Mouse (Mus musculus) MEL (cell line): Measurements from ENCODE around the gene Best1. TPM values are rescaled to one million over a fixed set of nuclear protein-coding genes. Genes with fewer than 3 reads are reported as not detected.

Experiments
- DNase-seq: peaks from one replicate; pipeline ENCODE4 v3.0.0; 2011; ENCODE audit warnings: low read depth, low spot score
- H3K27ac ChIP-seq: 2 replicates; pipeline ENCODE4 v1.5.1; 2012; ENCODE audit warnings: low read depth, mild to moderate bottlenecking, control low read depth, low read length, moderate library complexity; ENCODE audit not compliant: control insufficient read depth
- H3K27me3 ChIP-seq, 2 experiments: fragments of 150-350 bp in 1 of 2; sonication (generic) in 1 of 2; 2 replicates each; pipeline ENCODE4 v1.6.1; 2012; ENCODE audit warnings: low read length in 2 of 2, mild to moderate bottlenecking in 2 of 2, improper control_type of control experiment in 1 of 2, moderate library complexity in 1 of 2; ENCODE audit not compliant: insufficient read depth in 2 of 2, control insufficient read depth in 1 of 2
- H3K36me3 ChIP-seq, 2 experiments: 2 replicates each; pipeline ENCODE4 v1.6.1; 2012 to 2014; ENCODE audit warnings: low read length in 2 of 2, improper control_type of control experiment in 1 of 2, inconsistent platforms in 1 of 2, mild to moderate bottlenecking in 1 of 2; ENCODE audit not compliant: insufficient read depth in 2 of 2, control insufficient read depth in 1 of 2
- H3K4me1 ChIP-seq, 2 experiments: fragments of 150-350 bp in 1 of 2; sonication (generic) in 1 of 2; 2 replicates each; pipeline ENCODE4 v1.6.1; 2012; ENCODE audit warnings: low read length in 2 of 2, improper control_type of control experiment in 1 of 2, mild to moderate bottlenecking in 1 of 2; ENCODE audit not compliant: insufficient read depth in 2 of 2, control insufficient read depth in 1 of 2
- H3K4me3 ChIP-seq, 2 experiments: fragments of 150-350 bp in 1 of 2; sonication (generic) in 1 of 2; 2 replicates each; pipeline ENCODE4 v1.5.1; 2012; ENCODE audit warnings: low read depth in 2 of 2, low read length in 2 of 2, mild to moderate bottlenecking in 2 of 2, moderate library complexity in 2 of 2, control low read depth in 1 of 2, improper control_type of control experiment in 1 of 2; ENCODE audit not compliant: control insufficient read depth in 1 of 2, insufficient read depth in 1 of 2
- H3K79me2 ChIP-seq: 2 replicates; pipeline ENCODE4 v1.6.1; 2012; ENCODE audit warnings: mild to moderate bottlenecking, low read length, moderate library complexity; ENCODE audit not compliant: control insufficient read depth, poor library complexity, insufficient read depth
- H3K9ac ChIP-seq: 2 replicates; pipeline ENCODE4 v1.6.1; 2012; ENCODE audit warnings: low read depth, mild to moderate bottlenecking, control low read depth, low read length, moderate library complexity; ENCODE audit not compliant: control insufficient read depth, poor library complexity, severe bottlenecking
- H3K9me3 ChIP-seq: fragments of 150-350 bp; sonication (generic); replicated peaks from 2 replicates; pipeline ENCODE4 v1.6.1; 2012; ENCODE audit warnings: mild to moderate bottlenecking, low read length, improper control_type of control experiment, moderate library complexity; ENCODE audit not compliant: insufficient read depth
- CTCF ChIP-seq, 3 experiments: IDR thresholded peaks in 2 of 3; conservative IDR thresholded peaks in 1 of 3; 2 replicates each; pipeline ENCODE4 v1.5.1; 2011 to 2012; ENCODE audit warnings: low read length in 3 of 3, low read depth in 2 of 3, mild to moderate bottlenecking in 2 of 3, improper control_type of control experiment in 1 of 3, inconsistent platforms in 1 of 3, mixed read lengths in 1 of 3, moderate library complexity in 1 of 3; ENCODE audit not compliant: control insufficient read depth in 1 of 3, insufficient read depth in 1 of 3, poor library complexity in 1 of 3, severe bottlenecking in 1 of 3
- E2F4 ChIP-seq: IDR thresholded peaks from 2 replicates; pipeline ENCODE4 v1.6.1; 2011; ENCODE audit warnings: low read depth, low read length, improper control_type of control experiment, borderline replicate concordance
- HCFC1 ChIP-seq: IDR thresholded peaks from 2 replicates; pipeline ENCODE4 v1.6.1; 2012; ENCODE audit warnings: low read depth, mild to moderate bottlenecking, inconsistent platforms, low read length, improper control_type of control experiment, moderate library complexity
- MAFK ChIP-seq: IDR thresholded peaks from 2 replicates; pipeline ENCODE4 v1.6.1; 2011; ENCODE audit warnings: low read depth, mild to moderate bottlenecking, low read length, improper control_type of control experiment, borderline replicate concordance
- MAZ ChIP-seq: IDR thresholded peaks from 2 replicates; pipeline ENCODE4 v1.6.1; 2012; ENCODE audit warnings: low read depth, mild to moderate bottlenecking, inconsistent platforms, low read length, improper control_type of control experiment
- MYB ChIP-seq: IDR thresholded peaks from 2 replicates; pipeline ENCODE4 v1.6.1; 2011; ENCODE audit warnings: mild to moderate bottlenecking, low read depth, low read length, improper control_type of control experiment
- POLR2AphosphoS5 ChIP-seq: IDR thresholded peaks from 2 replicates; pipeline ENCODE4 v1.6.1; 2012; ENCODE audit warnings: low read depth, borderline replicate concordance, mild to moderate bottlenecking, inconsistent platforms, low read length, moderate library complexity, mixed read lengths
- RCOR1 ChIP-seq: IDR thresholded peaks from 2 replicates; pipeline ENCODE4 v1.6.1; 2012; ENCODE audit warnings: low read depth, mild to moderate bottlenecking, inconsistent platforms, low read length, improper control_type of control experiment
- SIN3A ChIP-seq: IDR thresholded peaks from 2 replicates; pipeline ENCODE4 v1.6.1; 2012; ENCODE audit warnings: low read length, improper control_type of control experiment, inconsistent platforms
- TAL1 ChIP-seq: IDR thresholded peaks from 2 replicates; pipeline ENCODE4 v1.6.1; 2012; ENCODE audit warnings: mild to moderate bottlenecking, inconsistent platforms, low read length, moderate library complexity, mixed read lengths
- UBTF ChIP-seq: IDR thresholded peaks from 2 replicates; pipeline ENCODE4 v1.6.1; 2012; ENCODE audit warnings: low read depth, mild to moderate bottlenecking, inconsistent platforms, low read length, improper control_type of control experiment, moderate library complexity, borderline replicate concordance; ENCODE audit not compliant: insufficient read depth
- USF2 ChIP-seq, 2 experiments: IDR thresholded peaks; 2 replicates each; pipeline ENCODE4 v1.6.1; 2011 to 2012; ENCODE audit warnings: improper control_type of control experiment in 2 of 2, low read length in 2 of 2, borderline replicate concordance in 1 of 2, inconsistent platforms in 1 of 2, low read depth in 1 of 2, mild to moderate bottlenecking in 1 of 2; ENCODE audit not compliant: insufficient read depth in 1 of 2
- ZKSCAN1 ChIP-seq: IDR thresholded peaks from 2 replicates; pipeline ENCODE4 v1.6.1; 2012; ENCODE audit warnings: low read depth, mild to moderate bottlenecking, inconsistent platforms, low read length, improper control_type of control experiment, moderate library complexity
- ZNF384 ChIP-seq: IDR thresholded peaks from 2 replicates; pipeline ENCODE4 v1.6.1; 2012; ENCODE audit warnings: low read depth, mild to moderate bottlenecking, inconsistent platforms, low read length, improper control_type of control experiment
- polyA plus RNA-seq, 2 experiments: library from polyadenylated mRNA; stranded (reverse) in 1 of 2; unstranded in 1 of 2; fragments of >175 nt in 1 of 2; fragments of >200 nt in 1 of 2; gene quantifications; 2 replicates each; pipeline versions ENCODE4 v1.2.1 to v1.2.4; 2012; ENCODE audit warnings: low replicate concordance in 2 of 2, low read depth in 1 of 2; ENCODE audit not compliant: insufficient read length in 2 of 2, insufficient read depth in 1 of 2, missing spikeins in 1 of 2
- total RNA-seq: library from RNA; depleted of rRNA; stranded (reverse); fragments of 300-350 nt; gene quantifications from 2 replicates; pipeline ENCODE4 v1.2.3, GENCODE M21; 2012

The Best1 gene
- total and polyA plus RNA-seq, 3 experiments = 0.08 TPM; not detected in 2

DNA sequence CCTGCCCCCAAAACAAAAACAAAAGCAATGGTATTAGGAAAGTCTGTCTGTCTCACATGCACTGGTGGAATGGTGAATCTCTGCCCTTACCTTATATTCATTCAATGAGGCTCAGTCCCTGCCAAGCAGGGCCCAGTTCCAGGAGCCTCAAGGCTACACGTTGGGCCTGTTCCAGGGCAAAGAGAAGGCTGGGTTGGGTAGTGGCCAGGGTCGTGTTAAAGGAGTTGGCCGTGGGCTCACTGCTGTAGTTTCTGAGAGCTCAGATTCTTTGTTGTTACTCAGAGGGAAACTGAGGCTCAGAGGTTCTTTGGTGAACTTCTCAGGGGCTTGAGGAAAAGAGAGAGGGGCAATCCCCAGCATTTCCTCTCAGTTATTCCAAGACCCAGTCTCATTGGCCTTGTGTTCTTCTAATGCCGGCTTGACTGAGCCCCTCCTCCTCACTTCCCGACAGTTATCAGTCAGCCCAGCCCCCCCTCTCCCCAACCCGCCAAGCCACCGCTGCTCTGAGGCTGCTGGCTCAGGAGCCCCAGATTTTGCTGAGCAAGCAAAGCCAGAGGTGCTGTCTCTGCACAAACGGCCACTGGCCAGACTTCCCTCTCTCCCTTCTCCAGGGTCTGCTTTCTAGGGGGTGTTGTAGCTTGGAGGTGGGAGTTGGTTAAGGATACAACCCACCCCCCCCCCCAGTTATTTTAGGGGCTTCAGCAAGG is 23.9 kb upstream of the Best1 start:
- no peak for TF ChIP-seq ZKSCAN1
- TF ChIP-seq MAZ = no peak
- TF ChIP-seq MAFK = 0 out of 2 replicates have a peak, but pooled peaks have one; percentile 47
- TF ChIP-seq E2F4 = no peak
- Histone ChIP-seq H3K79me2 (no peaks in the 10 kb centered on the region), H3K27me3 (no peaks in the 10 kb centered on the region), H3K4me1 (no peaks in the 10 kb centered on the region), H3K4me3 (no peak overlapping the region), H3K36me3 (no peaks in the 10 kb centered on the region), H3K9ac (no peak overlapping the region), H3K9me3 (no peaks in the 10 kb centered on the region), H3K27ac (no peak overlapping the region)
- DNase-seq = no peak

DNA sequence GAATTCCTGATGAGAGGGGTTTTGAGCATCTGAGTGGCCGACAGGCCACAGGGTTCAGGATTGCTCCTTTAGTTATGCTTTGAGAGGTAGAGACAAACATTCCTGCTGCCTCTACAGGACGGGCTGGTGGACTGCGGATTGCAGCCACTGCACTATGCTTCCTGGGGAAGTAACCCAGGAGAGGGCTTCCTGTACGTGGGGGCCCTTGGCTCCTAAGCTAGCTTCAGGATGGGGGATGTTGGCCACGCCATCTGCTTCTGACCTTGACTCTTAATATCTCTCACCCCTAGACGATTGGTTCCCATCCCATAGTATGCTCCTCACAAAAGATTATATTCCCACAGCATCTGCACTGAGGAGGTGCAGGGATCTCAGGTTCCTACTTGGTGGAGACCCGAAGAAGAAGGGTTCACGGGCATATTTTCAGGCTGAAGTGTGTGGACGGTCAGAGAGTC is 21.9 kb upstream of the Best1 start:
- Histone ChIP-seq H3K36me3 (no peaks in the 10 kb centered on the region), H3K4me3 (no peak overlapping the region), H3K27ac (no peak overlapping the region), H3K9me3 (no peaks in the 10 kb centered on the region), H3K9ac (no peak overlapping the region), H3K79me2 (no peaks in the 10 kb centered on the region), H3K27me3 (no peaks in the 10 kb centered on the region; a peak in 1 of 4 replicates), H3K4me1 (peaks cover 0 to 3% of the 10 kb centered on the region in 2 experiments; a peak in 1 of 4 replicates)
- TF ChIP-seq CTCF (IDR thresholded peaks at IDR 0.05 in 2 of 3, conservative IDR thresholded peaks at IDR 0.05 in 1 of 3; ENCODE audit: control insufficient read depth in 1 of 3, insufficient read depth in 1 of 3, low read depth in 2 of 3, low read length in 3 of 3, poor library complexity in 1 of 3, severe bottlenecking in 1 of 3) (no peak), SIN3A (no peak), ZKSCAN1 (no peak), HCFC1 (no peak), TAL1 (no peak), UBTF (no peak), USF2 (IDR thresholded peaks at IDR 0.05; ENCODE audit: borderline replicate concordance in 1 of 2, insufficient read depth in 1 of 2, low read depth in 1 of 2, low read length in 2 of 2) (no peak), POLR2AphosphoS5 (no peak), MYB (no peak), ZNF384 (no peak), RCOR1 (no peak)
- no peak for DNase-seq
